Mouse (Mus musculus) limb, embryonic 15.5 days (tissue): ENCODE measurements at regions not wholly inside any gene's neighbourhood (a gene's known extent, or its start where the extent isn't known, plus 50 kb on each side); places are given as distances from the start of the nearest gene placed in this dataset.

Experiments
- ATAC-seq: fragments of 200-750 bp; cut with Nextera tagmentation; 2 replicates; pipeline ENCODE4 v1.8.0; 2017; ENCODE audit warnings: low read depth, moderate TSS enrichment; ENCODE audit not compliant: insufficient number of reproducible peaks, low FRiP score, low TSS enrichment
- H3K27ac ChIP-seq: fragments of 300-500 bp; sonication (generic); 2 replicates; pipeline ENCODE4 v1.5.1; 2015; ENCODE audit warnings: moderate library complexity, mild to moderate bottlenecking, inconsistent platforms
- H3K27me3 ChIP-seq: fragments of 300-500 bp; sonication (generic); 2 replicates; pipeline ENCODE4 v1.6.1; 2015; ENCODE audit warnings: inconsistent platforms
- H3K36me3 ChIP-seq: fragments of 300-500 bp; sonication (generic); 2 replicates; pipeline ENCODE4 v1.6.1; 2015; ENCODE audit warnings: inconsistent platforms
- H3K4me1 ChIP-seq: fragments of 300-500 bp; sonication (generic); 2 replicates; pipeline ENCODE4 v1.6.1; 2015; ENCODE audit warnings: inconsistent platforms
- H3K4me2 ChIP-seq: fragments of 300-500 bp; sonication (generic); 2 replicates; pipeline ENCODE4 v1.6.1; 2015; ENCODE audit warnings: mild to moderate bottlenecking, inconsistent platforms
- H3K4me3 ChIP-seq: fragments of 300-500 bp; sonication (generic); 2 replicates; pipeline ENCODE4 v1.5.1; 2015; ENCODE audit warnings: mild to moderate bottlenecking, inconsistent platforms
- H3K9ac ChIP-seq: fragments of 300-500 bp; sonication (generic); 2 replicates; pipeline ENCODE4 v1.6.1; 2015; ENCODE audit warnings: inconsistent platforms
- H3K9me3 ChIP-seq: fragments of 300-500 bp; sonication (generic); 2 replicates; pipeline ENCODE4 v1.6.1; 2016; ENCODE audit warnings: inconsistent platforms
- WGBS: fragments of 180-500 bp; shearing (Covaris S2); methylation state at CpG from one replicate; pipeline ENCODE4 v1.1.7; 2015; 5-methylcytosine and 5-hydroxymethylcytosine counted together

GRCm38 (mm10) chr16:73482176-73482575 lies 929.4 kb downstream of the Robo2 start:
- no peak for ATAC-seq
- H3K9me3 ChIP-seq = no peaks in the 10 kb centered on the region
- H3K4me2 ChIP-seq = no peak overlapping the region
- H3K9ac ChIP-seq = no peak overlapping the region
- no peaks in the 10 kb centered on the region for H3K36me3 ChIP-seq
- no peaks in the 10 kb centered on the region for H3K27me3 ChIP-seq
- H3K4me1 ChIP-seq = no peaks in the 10 kb centered on the region
- WGBS = 64% methylated on average over 6 of the region's 6 CpGs
- no peak overlapping the region for H3K27ac ChIP-seq
- H3K4me3 ChIP-seq = no peak overlapping the region

GRCm38 (mm10) chr16:73473502-73473901 lies 938.1 kb downstream of the Robo2 start:
- H3K4me1 ChIP-seq = no peaks in the 10 kb centered on the region
- H3K27ac ChIP-seq = no peak overlapping the region
- WGBS = 83% methylated on average over 2 of the region's 2 CpGs
- no peaks in the 10 kb centered on the region for H3K9me3 ChIP-seq
- ATAC-seq = no peak
- H3K9ac ChIP-seq = no peak overlapping the region
- H3K4me2 ChIP-seq = no peak overlapping the region
- H3K36me3 ChIP-seq = no peaks in the 10 kb centered on the region
- H3K4me3 ChIP-seq = no peak overlapping the region
- no peaks in the 10 kb centered on the region for H3K27me3 ChIP-seq

- ATAC-seq = no peak
- no peak overlapping the region for H3K4me3 ChIP-seq
- no peak overlapping the region for H3K27ac ChIP-seq
- no peak overlapping the region for H3K9ac ChIP-seq
- 58% methylated on average over 5 of the region's 5 CpGs for WGBS
- no peaks in the 10 kb centered on the region for H3K36me3 ChIP-seq
- H3K4me1 ChIP-seq = no peaks in the 10 kb centered on the region
- H3K9me3 ChIP-seq = no peaks in the 10 kb centered on the region
- H3K27me3 ChIP-seq = no peaks in the 10 kb centered on the region
- H3K4me2 ChIP-seq = no peak overlapping the region
Measured at GRCm38 (mm10) chr16:73471547-73471946, 940.1 kb downstream of the Robo2 start.

- no peak overlapping the region for H3K4me3 ChIP-seq
- H3K4me1 ChIP-seq = no peaks in the 10 kb centered on the region
- no peaks in the 10 kb centered on the region for H3K27me3 ChIP-seq
- no peaks in the 10 kb centered on the region for H3K9me3 ChIP-seq
- WGBS = 58% methylated on average over 4 of the region's 4 CpGs
- H3K27ac ChIP-seq = no peak overlapping the region
- no peak overlapping the region for H3K4me2 ChIP-seq
- H3K36me3 ChIP-seq = no peaks in the 10 kb centered on the region
- H3K9ac ChIP-seq = no peak overlapping the region
- ATAC-seq = no peak
Measured at GRCm38 (mm10) chr16:73470535-73470934, 941.1 kb downstream of the Robo2 start.

GRCm38 (mm10) chr16:73466296-73466695 lies 945.3 kb downstream of the Robo2 start:
- Histone ChIP-seq H3K4me3 (no peak overlapping the region), H3K4me2 (no peak overlapping the region), H3K27ac (no peak overlapping the region), H3K9ac (no peak overlapping the region), H3K27me3 (no peaks in the 10 kb centered on the region), H3K4me1 (no peaks in the 10 kb centered on the region), H3K9me3 (no peaks in the 10 kb centered on the region), H3K36me3 (no peaks in the 10 kb centered on the region)
- ATAC-seq = no peak
- 72% methylated on average over 6 of the region's 6 CpGs for WGBS

- Histone ChIP-seq H3K9me3 (no peaks in the 10 kb centered on the region), H3K36me3 (no peaks in the 10 kb centered on the region), H3K9ac (no peak overlapping the region), H3K27me3 (no peaks in the 10 kb centered on the region), H3K4me3 (no peak overlapping the region), H3K4me2 (no peak overlapping the region), H3K4me1 (no peaks in the 10 kb centered on the region), H3K27ac (no peak overlapping the region)
- ATAC-seq = no peak
- 80% methylated on average over 4 of the region's 4 CpGs for WGBS
Measured at GRCm38 (mm10) chr16:73462516-73462915, 949.1 kb downstream of the Robo2 start.

- Histone ChIP-seq H3K9ac (no peak overlapping the region), H3K36me3 (no peaks in the 10 kb centered on the region), H3K27me3 (no peaks in the 10 kb centered on the region), H3K27ac (no peak overlapping the region), H3K4me2 (no peak overlapping the region), H3K4me3 (no peak overlapping the region), H3K4me1 (no peaks in the 10 kb centered on the region), H3K9me3 (no peaks in the 10 kb centered on the region)
- ATAC-seq = no peak
- 78% methylated on average over 3 of the region's 3 CpGs for WGBS
Measured at GRCm38 (mm10) chr16:73450634-73451245, 960.9 kb downstream of the Robo2 start.

GRCm38 (mm10) chr16:73449836-73450235 lies 961.8 kb downstream of the Robo2 start:
- Histone ChIP-seq H3K36me3 (no peaks in the 10 kb centered on the region), H3K4me2 (no peak overlapping the region), H3K27ac (no peak overlapping the region), H3K4me3 (no peak overlapping the region), H3K4me1 (no peaks in the 10 kb centered on the region), H3K9ac (no peak overlapping the region), H3K27me3 (no peaks in the 10 kb centered on the region), H3K9me3 (no peaks in the 10 kb centered on the region)
- WGBS = 37% methylated on average over 7 of the region's 7 CpGs
- ATAC-seq = no peak

GRCm38 (mm10) chr16:73435726-73436125 lies 975.9 kb downstream of the Robo2 start:
- Histone ChIP-seq H3K27ac (no peak overlapping the region), H3K9me3 (no peaks in the 10 kb centered on the region)

GRCm38 (mm10) chr16:73424851-73425250 lies 986.8 kb downstream of the Robo2 start:
- WGBS = 71% methylated on average over 5 of the region's 5 CpGs
- Histone ChIP-seq H3K4me1 (no peaks in the 10 kb centered on the region), H3K4me2 (no peak overlapping the region), H3K9me3 (no peaks in the 10 kb centered on the region), H3K4me3 (no peak overlapping the region), H3K27ac (no peak overlapping the region), H3K36me3 (no peaks in the 10 kb centered on the region), H3K27me3 (no peaks in the 10 kb centered on the region), H3K9ac (no peak overlapping the region)
- no peak for ATAC-seq

More at GRCm38 (mm10) chr16:73435726-73436125, 975.9 kb downstream of the Robo2 start:
- Histone ChIP-seq H3K9ac (no peak overlapping the region), H3K36me3 (no peaks in the 10 kb centered on the region), H3K4me2 (no peak overlapping the region), H3K4me1 (no peaks in the 10 kb centered on the region), H3K4me3 (no peak overlapping the region), H3K27me3 (no peaks in the 10 kb centered on the region)
- no peak for ATAC-seq
- 41% methylated on average over 3 of the region's 3 CpGs for WGBS

- Histone ChIP-seq H3K27me3 (no peaks in the 10 kb centered on the region), H3K4me1 (no peaks in the 10 kb centered on the region), H3K9me3 (no peaks in the 10 kb centered on the region), H3K9ac (no peak overlapping the region), H3K27ac (no peak overlapping the region), H3K4me2 (no peak overlapping the region), H3K4me3 (no peak overlapping the region), H3K36me3 (no peaks in the 10 kb centered on the region)
- ATAC-seq = no peak
- 74% methylated on average over 2 of the region's 2 CpGs for whole genome bisulfite sequencing
Measured at GRCm38 (mm10) chr16:73424311-73424710, 987.3 kb downstream of the Robo2 start.

- Histone ChIP-seq H3K36me3 (no peaks in the 10 kb centered on the region), H3K27ac (no peak overlapping the region), H3K4me2 (no peak overlapping the region), H3K9me3 (no peaks in the 10 kb centered on the region), H3K4me1 (no peaks in the 10 kb centered on the region), H3K27me3 (no peaks in the 10 kb centered on the region), H3K9ac (no peak overlapping the region), H3K4me3 (no peak overlapping the region)
- 33% methylated on average over 3 of the region's 3 CpGs for WGBS
- no peak for ATAC-seq
Measured at GRCm38 (mm10) chr16:73404509-73404908, 1007.1 kb downstream of the Robo2 start.

GRCm38 (mm10) chr16:73404099-73404498 lies 1007.5 kb downstream of the Robo2 start:
- Histone ChIP-seq H3K4me2 (no peak overlapping the region), H3K27ac (no peak overlapping the region), H3K4me3 (no peak overlapping the region), H3K4me1 (no peaks in the 10 kb centered on the region), H3K9me3 (no peaks in the 10 kb centered on the region), H3K36me3 (no peaks in the 10 kb centered on the region), H3K9ac (no peak overlapping the region), H3K27me3 (no peaks in the 10 kb centered on the region)
- WGBS = 60% methylated on average over 3 of the region's 3 CpGs
- ATAC-seq = no peak
